Mouse (Mus musculus) liver, embryonic 12.5 days (tissue): ENCODE measurements around the gene Mfap3l. TPM values are rescaled to one million over a fixed set of nuclear protein-coding genes. Genes with fewer than 3 reads are reported as not detected.
"Not testable (repeated sequence)": the region's sequence is repeated elsewhere in the genome, so short reads cannot be mapped to it uniquely, and the experiment has no call there.

Experiments used
- ATAC-seq: fragments of 200-750 bp; cut with Nextera tagmentation; 2 replicates; pipeline ENCODE4 v1.8.0; 2017; ENCODE audit warnings: moderate number of reproducible peaks, mild to moderate bottlenecking, moderate library complexity
- H3K27ac ChIP-seq: fragments of 300-500 bp; sonication (generic); 2 replicates; pipeline ENCODE4 v1.5.1; 2016; ENCODE audit warnings: mild to moderate bottlenecking
- H3K27me3 ChIP-seq: fragments of 300-500 bp; sonication (generic); replicated peaks from 2 replicates; pipeline ENCODE4 v1.6.1; 2016; ENCODE audit warnings: mild to moderate bottlenecking, moderate library complexity
- H3K36me3 ChIP-seq: fragments of 300-500 bp; sonication (generic); 2 replicates; pipeline ENCODE4 v1.6.1; 2016; ENCODE audit warnings: mild to moderate bottlenecking, moderate library complexity
- H3K4me1 ChIP-seq: fragments of 300-500 bp; sonication (generic); 2 replicates; pipeline ENCODE4 v1.6.1; 2016
- H3K4me2 ChIP-seq: fragments of 300-500 bp; sonication (generic); 2 replicates; pipeline ENCODE4 v1.6.1; 2016; ENCODE audit warnings: mild to moderate bottlenecking, moderate library complexity
- H3K4me3 ChIP-seq: fragments of 300-500 bp; sonication (generic); 2 replicates; pipeline ENCODE4 v1.5.1; 2016; ENCODE audit warnings: mild to moderate bottlenecking, moderate library complexity
- H3K9ac ChIP-seq: fragments of 300-500 bp; sonication (generic); 2 replicates; pipeline ENCODE4 v1.6.1; 2016; ENCODE audit warnings: mild to moderate bottlenecking, moderate library complexity
- H3K9me3 ChIP-seq: fragments of 300-500 bp; sonication (generic); replicated peaks from 2 replicates; pipeline ENCODE4 v1.6.1; 2016; ENCODE audit warnings: mild to moderate bottlenecking, moderate library complexity
- whole genome bisulfite sequencing: fragments of 180-500 bp; shearing (Covaris S2); methylation state at CpG from one replicate; pipeline ENCODE4 v1.1.7; 2016; ENCODE audit not compliant: insufficient replicate concordance; 5-methylcytosine and 5-hydroxymethylcytosine counted together
- polyA plus RNA-seq: library from polyadenylated mRNA; unstranded; fragments of >200 nt; fragmentation: Nextera tagmentation; extraction: Ambion mirVana; gene quantifications from 2 replicates; pipeline ENCODE4 v1.2.1, GENCODE M21; 2016

Gene Mfap3l
- polyA plus RNA-seq = 0.44 and 0.48 TPM in 2 replicates

GRCm38 (mm10) chr8:60632250-60632932, at the start of gene Mfap3l:
TSS of gene Mfap3l (plus strand) at chr8:60632827.
- Histone ChIP-seq H3K9me3 (no peaks in the 10 kb centered on the region), H3K4me1 (peaks cover 20% of the 10 kb centered on the region), H3K9ac (peak within 1 kb of the TSS; percentile 58), H3K4me2 (peak within 1 kb of the TSS; percentile 92), H3K27me3 (peaks cover 50% of the 10 kb centered on the region), H3K27ac (peak within 1 kb of the TSS; percentile 46; the same call in 1 of the 2 replicates), H3K36me3 (no peaks in the 10 kb centered on the region), H3K4me3 (peak within 1 kb of the TSS; percentile 61)
- peak; percentile 99 for ATAC-seq
- WGBS = under 1% methylated on average over 60 of the region's 60 CpGs

GRCm38 (mm10) chr8:60583369-60583768, 49.3 kb upstream of the Mfap3l start:
- no peak overlapping the region for H3K4me3 ChIP-seq
- no peak overlapping the region for H3K9ac ChIP-seq
- ATAC-seq = no peak
- no peaks in the 10 kb centered on the region for H3K9me3 ChIP-seq
- 54% methylated on average over 2 of the region's 2 CpGs for WGBS
- no peak overlapping the region for H3K4me2 ChIP-seq
- H3K36me3 ChIP-seq = no peaks in the 10 kb centered on the region
- H3K4me1 ChIP-seq = no peaks in the 10 kb centered on the region
- H3K27me3 ChIP-seq = no peaks in the 10 kb centered on the region
- no peak overlapping the region for H3K27ac ChIP-seq

GRCm38 (mm10) chr8:60591352-60592105, 41.1 kb upstream of the Mfap3l start:
- H3K9ac ChIP-seq, H3K4me2 ChIP-seq, H3K9me3 ChIP-seq, ATAC-seq, H3K4me3 ChIP-seq, H3K27ac ChIP-seq, H3K27me3 ChIP-seq, H3K36me3 ChIP-seq, H3K4me1 ChIP-seq: not testable (repeated sequence)
- WGBS = 58% methylated on average over 29 of the region's 29 CpGs

GRCm38 (mm10) chr8:60594761-60595160, 37.9 kb upstream of the Mfap3l start:
- ATAC-seq = no peak
- Histone ChIP-seq H3K9ac (no peak overlapping the region), H3K27me3 (no peaks in the 10 kb centered on the region), H3K36me3 (no peaks in the 10 kb centered on the region), H3K4me1 (no peaks in the 10 kb centered on the region), H3K4me2 (no peak overlapping the region), H3K9me3 (no peaks in the 10 kb centered on the region), H3K27ac (no peak overlapping the region), H3K4me3 (no peak overlapping the region)
- 45% methylated on average over 3 of the region's 3 CpGs for WGBS

GRCm38 (mm10) chr8:60611580-60612111, 21.0 kb upstream of the Mfap3l start:
- ATAC-seq = no peak
- no peaks in the 10 kb centered on the region for H3K4me1 ChIP-seq
- no peak overlapping the region for H3K4me3 ChIP-seq
- no peaks in the 10 kb centered on the region for H3K9me3 ChIP-seq
- H3K9ac ChIP-seq = no peak overlapping the region
- no peaks in the 10 kb centered on the region for H3K36me3 ChIP-seq
- H3K27me3 ChIP-seq = no peaks in the 10 kb centered on the region
- no peak overlapping the region for H3K27ac ChIP-seq
- no peak overlapping the region for H3K4me2 ChIP-seq

GRCm38 (mm10) chr8:60616928-60617327, 15.7 kb upstream of the Mfap3l start:
- 22% methylated on average over 2 of the region's 2 CpGs for WGBS
- H3K27me3 ChIP-seq = no peaks in the 10 kb centered on the region
- no peak for ATAC-seq
- no peak overlapping the region for H3K4me3 ChIP-seq
- H3K4me2 ChIP-seq = no peak overlapping the region
- no peak overlapping the region for H3K9ac ChIP-seq
- no peaks in the 10 kb centered on the region for H3K4me1 ChIP-seq
- no peaks in the 10 kb centered on the region for H3K36me3 ChIP-seq
- no peak overlapping the region for H3K27ac ChIP-seq
- no peaks in the 10 kb centered on the region for H3K9me3 ChIP-seq

GRCm38 (mm10) chr8:60621561-60621960, 11.1 kb upstream of the Mfap3l start:
- Histone ChIP-seq H3K9me3 (no peaks in the 10 kb centered on the region), H3K4me3 (no peak overlapping the region), H3K36me3 (no peaks in the 10 kb centered on the region), H3K9ac (no peak overlapping the region), H3K27me3 (no peaks in the 10 kb centered on the region), H3K27ac (no peak overlapping the region), H3K4me2 (no peak overlapping the region), H3K4me1 (no peaks in the 10 kb centered on the region)
- ATAC-seq = no peak
- WGBS = 53% methylated on average over 4 of the region's 4 CpGs

GRCm38 (mm10) chr8:60622056-60622455, 10.6 kb upstream of the Mfap3l start:
- Histone ChIP-seq H3K4me3 (no peak overlapping the region), H3K4me1 (no peaks in the 10 kb centered on the region), H3K36me3 (no peaks in the 10 kb centered on the region), H3K27me3 (no peaks in the 10 kb centered on the region), H3K9ac (no peak overlapping the region), H3K4me2 (no peak overlapping the region), H3K27ac (no peak overlapping the region), H3K9me3 (no peaks in the 10 kb centered on the region)
- WGBS = 72% methylated on average over 12 of the region's 12 CpGs
- ATAC-seq = no peak

GRCm38 (mm10) chr8:60623438-60623837, 9.2 kb upstream of the Mfap3l start:
- ATAC-seq = no peak
- Histone ChIP-seq H3K4me2 (no peak overlapping the region), H3K27ac (no peak overlapping the region), H3K4me3 (no peak overlapping the region), H3K4me1 (no peaks in the 10 kb centered on the region), H3K9me3 (no peaks in the 10 kb centered on the region), H3K36me3 (no peaks in the 10 kb centered on the region), H3K27me3 (no peaks in the 10 kb centered on the region), H3K9ac (no peak overlapping the region)
- WGBS = 67% methylated on average over 1 of the region's 1 CpGs

GRCm38 (mm10) chr8:60624722-60625121, 7.9 kb upstream of the Mfap3l start:
- Histone ChIP-seq H3K4me3 (no peak overlapping the region), H3K36me3 (no peaks in the 10 kb centered on the region), H3K27ac (no peak overlapping the region), H3K27me3 (peaks cover 8% of the 10 kb centered on the region), H3K9me3 (no peaks in the 10 kb centered on the region), H3K4me1 (no peaks in the 10 kb centered on the region), H3K4me2 (no peak overlapping the region), H3K9ac (no peak overlapping the region)
- ATAC-seq = no peak
- 62% methylated on average over 7 of the region's 7 CpGs for WGBS

GRCm38 (mm10) chr8:60627937-60628336, 4.7 kb upstream of the Mfap3l start:
- peaks cover 36% of the 10 kb centered on the region for H3K27me3 ChIP-seq
- no peak overlapping the region for H3K9ac ChIP-seq
- H3K27ac ChIP-seq = no peak overlapping the region
- H3K4me3 ChIP-seq = no peak overlapping the region
- H3K4me1 ChIP-seq = peaks cover 15% of the 10 kb centered on the region
- no peak overlapping the region for H3K4me2 ChIP-seq
- WGBS = 60% methylated on average over 3 of the region's 3 CpGs
- no peak for ATAC-seq
- H3K36me3 ChIP-seq = no peaks in the 10 kb centered on the region
- H3K9me3 ChIP-seq = no peaks in the 10 kb centered on the region

- no peaks in the 10 kb centered on the region for H3K36me3 ChIP-seq
- peaks cover 20% of the 10 kb centered on the region for H3K4me1 ChIP-seq
- H3K9ac ChIP-seq = no peak overlapping the region
- H3K27me3 ChIP-seq = peaks cover 47% of the 10 kb centered on the region
- WGBS = 56% methylated on average over 4 of the region's 4 CpGs
- H3K4me3 ChIP-seq = no peak overlapping the region
- H3K27ac ChIP-seq = no peak overlapping the region
- H3K9me3 ChIP-seq = no peaks in the 10 kb centered on the region
- no peak for ATAC-seq
- H3K4me2 ChIP-seq = no peak overlapping the region
Measured at GRCm38 (mm10) chr8:60629059-60629458, 3.6 kb upstream of the Mfap3l start.
